Mouse (Mus musculus) mesoderm, embryonic 11.5 days (tissue): ENCODE measurements around the gene Tex2.
"Not testable (repeated sequence)": the region's sequence is repeated elsewhere in the genome, so short reads cannot be mapped to it uniquely, and the experiment has no call there.

Experiments
- DNase-seq: peaks from one replicate; pipeline ENCODE4 v3.0.0-alpha.2; 2012; ENCODE audit warnings: low read depth, low spot score

The Tex2 gene

DNA sequence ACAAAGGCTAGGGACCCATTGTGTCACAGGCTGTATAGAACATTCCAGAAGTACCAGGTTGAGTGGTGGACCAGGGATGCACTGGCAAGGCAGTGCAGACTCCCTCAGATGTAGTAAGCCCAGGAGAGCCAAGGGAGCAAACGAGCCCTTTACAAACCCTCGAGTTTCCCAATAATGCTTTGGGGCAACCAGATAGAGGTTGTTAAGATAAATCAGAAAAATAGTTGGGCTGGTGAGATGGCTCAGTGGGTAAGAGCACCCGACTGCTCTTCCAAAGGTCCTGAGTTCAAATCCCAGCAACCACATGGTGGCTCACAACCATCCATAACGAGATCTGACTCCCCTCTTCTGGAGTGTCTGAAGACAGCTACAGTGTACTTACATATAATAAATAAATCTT is 5.5 kb upstream of the Tex2 start:
- not testable (repeated sequence) for DNase-seq

DNA sequence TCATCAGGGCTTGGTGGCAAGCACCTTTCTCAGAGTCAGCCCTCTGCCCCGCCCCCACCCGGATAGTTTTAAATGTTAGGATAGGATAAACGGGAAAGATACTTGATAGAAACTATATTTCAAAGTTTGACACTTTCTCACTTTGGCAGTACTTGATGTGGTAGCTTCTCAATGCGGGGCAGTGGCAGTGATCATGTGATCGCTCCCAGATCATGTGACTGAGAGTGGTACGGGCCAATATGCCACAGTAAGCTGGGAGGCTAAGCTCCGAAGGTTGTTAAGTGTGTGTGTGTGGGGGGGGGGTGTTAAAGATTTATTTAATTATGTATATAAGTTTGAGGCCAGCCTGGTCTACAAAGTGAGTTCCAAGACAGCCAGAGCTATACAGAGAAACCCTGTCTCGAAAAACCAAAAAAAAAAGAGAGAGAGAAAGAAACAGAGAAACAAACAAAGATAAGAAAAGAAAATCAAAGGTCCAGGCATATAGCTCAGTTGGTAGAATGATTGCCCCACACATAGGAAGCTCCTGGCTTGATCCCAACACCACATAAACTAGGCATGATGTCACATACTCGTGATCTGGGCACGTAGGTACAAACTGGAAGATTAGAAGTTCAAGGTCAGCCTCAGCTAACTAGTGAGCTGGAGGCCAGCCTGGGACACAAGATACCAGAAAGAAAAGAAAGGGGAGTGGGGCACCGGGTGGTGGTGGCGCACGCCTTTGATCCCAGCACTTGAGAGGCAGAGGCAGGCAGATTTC is 4.8 kb upstream of the Tex2 start:
- no peak for DNase-seq

GRCm38 (mm10) chr11:106615561-106615960 is 2.3 kb upstream of the Tex2 start:
- no peak for DNase-seq

GRCm38 (mm10) chr11:106614339-106614645 is 1.1 kb upstream of the Tex2 start:
- no peak for DNase-seq

- no peak for DNase-seq
These were observed 565 bp upstream of the Tex2 start for GRCm38 (mm10) chr11:106613638-106614338.

GRCm38 (mm10) chr11:106612209-106612960 is 838 bp downstream of the Tex2 start:
- DNase-seq, result peak; percentile 33

DNA sequence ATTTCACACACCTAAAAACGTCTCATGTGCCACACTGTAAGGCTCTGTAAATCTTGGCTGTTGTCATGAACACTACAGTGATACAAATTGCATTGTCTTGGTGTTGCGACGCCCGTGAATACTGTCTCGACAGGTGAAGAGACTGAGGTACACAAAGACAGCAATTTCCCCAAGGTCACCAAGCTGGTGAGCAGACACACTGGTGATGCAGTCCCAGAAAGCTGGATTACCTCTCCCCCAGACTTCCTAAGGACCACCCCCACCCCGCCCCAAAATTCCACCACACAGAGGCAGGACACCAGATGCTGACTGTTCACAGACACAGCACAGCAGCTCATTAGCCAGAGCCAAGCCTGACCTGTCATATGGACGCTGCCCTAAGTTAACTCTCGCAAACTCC is 3.5 kb downstream of the Tex2 start:
- no peak for DNase-seq

DNA sequence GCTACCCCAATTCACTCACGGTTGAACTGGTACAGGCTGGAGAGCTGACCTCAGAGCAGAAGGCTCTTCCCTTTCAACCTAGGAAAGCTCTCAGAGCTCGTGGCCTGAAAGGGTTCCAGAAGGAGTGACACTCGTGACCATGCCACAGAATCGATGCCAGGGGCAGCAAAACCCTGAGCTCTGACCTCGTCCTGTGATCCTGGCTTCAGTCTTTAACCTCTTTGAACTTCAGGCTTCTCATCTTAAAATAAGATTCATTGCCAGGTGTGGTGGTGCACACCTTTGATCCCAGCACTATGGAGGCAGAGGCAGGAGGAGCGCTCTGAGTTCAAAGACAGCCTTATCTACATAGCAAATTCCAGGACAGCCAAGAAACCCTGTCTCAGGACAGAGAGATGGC is 5.9 kb downstream of the Tex2 start:
- DNase-seq, result no peak

- DNase-seq, result no peak
These were observed 7.2 kb downstream of the Tex2 start for GRCm38 (mm10) chr11:106606042-106606441.

DNA sequence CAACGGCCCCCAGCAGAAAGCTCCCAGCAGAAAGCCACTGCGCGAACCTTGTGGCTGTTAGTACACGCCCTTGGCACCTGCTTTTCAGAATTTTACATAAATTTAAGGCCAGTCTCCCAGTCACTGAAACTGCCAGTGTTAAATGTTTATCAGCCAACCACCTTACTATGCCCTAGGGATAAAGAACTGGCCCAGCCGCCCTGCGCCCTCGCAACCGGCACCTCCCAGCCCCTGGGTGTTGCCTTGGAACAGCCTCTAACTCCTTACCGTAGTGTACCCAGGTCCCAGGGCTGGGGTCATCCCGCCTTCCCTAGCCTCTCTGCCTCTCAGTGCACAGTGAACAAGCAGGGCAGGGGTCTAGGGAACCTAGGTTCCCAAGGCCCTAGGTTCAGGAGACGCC is 10.0 kb downstream of the Tex2 start:
- no peak for DNase-seq

GRCm38 (mm10) chr11:106600124-106600523 is 13.1 kb downstream of the Tex2 start:
- no peak for DNase-seq

DNA sequence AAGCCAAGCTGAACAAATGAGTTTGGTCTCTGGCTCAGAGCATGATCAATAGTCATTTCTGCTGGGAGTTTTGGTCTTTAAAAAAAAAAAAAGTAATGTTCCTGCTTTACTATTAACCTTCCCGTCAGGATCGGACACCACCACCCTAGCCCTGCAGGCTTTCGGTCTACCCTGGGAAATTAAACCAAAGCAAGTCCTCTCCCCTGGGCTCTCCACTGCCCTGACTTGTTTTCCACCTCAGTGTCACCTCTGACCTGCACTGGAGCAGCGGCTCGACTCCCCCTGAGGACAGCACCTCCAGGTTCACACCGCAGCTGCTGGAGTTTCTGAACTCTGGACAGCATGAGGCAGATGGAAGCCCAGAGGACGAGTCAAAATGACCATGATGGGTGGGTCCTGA is 13.9 kb downstream of the Tex2 start:
- no peak for DNase-seq

DNA sequence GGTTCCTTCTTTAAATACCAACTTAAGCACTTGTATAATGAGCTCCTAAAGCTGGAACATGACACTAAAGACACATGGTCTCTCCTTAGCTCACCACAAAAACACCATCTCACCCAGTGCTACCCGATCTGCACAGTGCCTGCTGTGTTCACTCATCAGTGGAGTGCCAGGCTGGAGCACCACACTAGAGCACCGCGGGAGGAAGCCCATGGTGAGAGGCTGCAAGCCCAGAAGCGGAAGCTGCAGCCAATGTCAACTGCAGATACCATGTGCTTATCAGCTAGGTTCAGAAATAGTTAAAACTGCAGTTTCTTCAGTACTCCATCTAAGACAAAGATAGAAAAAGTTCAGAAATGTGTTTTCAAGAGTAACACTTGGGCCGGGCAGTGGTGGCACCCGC is 14.9 kb downstream of the Tex2 start:
- DNase-seq, result no peak

GRCm38 (mm10) chr11:106597737-106598330 is 15.4 kb downstream of the Tex2 start:
- no peak for DNase-seq

DNA sequence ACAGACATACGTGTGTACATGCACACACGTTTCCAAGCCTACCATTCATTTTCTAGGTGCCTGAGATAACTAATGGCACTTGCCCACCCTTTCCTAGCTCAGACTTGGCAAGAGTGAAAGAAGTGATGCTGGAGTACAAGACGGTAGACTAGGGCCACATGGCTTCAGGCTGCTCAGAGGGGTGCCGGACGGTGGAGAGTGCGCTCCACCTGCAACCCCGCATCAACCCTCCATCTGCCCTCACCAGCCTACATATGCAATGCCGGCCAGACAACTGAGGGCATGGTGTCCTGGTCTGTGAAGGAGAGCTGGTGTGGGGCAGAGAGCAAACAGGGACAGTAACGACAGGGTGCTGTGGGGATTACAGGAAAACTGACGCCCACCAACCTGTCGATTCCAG is 22.0 kb downstream of the Tex2 start:
- DNase-seq, result no peak

DNA sequence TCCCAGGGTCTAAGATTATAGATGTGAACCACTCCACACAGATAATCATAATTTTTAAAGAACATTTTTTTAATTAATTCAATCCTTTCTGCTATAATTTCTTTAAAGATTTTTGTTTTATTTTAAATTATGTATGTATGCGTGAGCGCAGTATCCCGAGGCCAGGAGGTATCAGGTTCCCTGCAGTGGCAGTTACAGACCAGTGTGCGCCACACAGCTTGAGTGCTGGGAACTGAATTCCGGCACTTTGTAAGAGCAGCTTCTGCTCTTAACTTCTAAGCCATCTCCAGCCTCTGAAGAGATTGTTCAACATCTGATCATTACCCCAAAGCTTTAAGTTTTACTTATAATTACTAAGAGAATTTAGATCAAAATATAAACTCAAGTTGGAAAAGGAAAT is 23.1 kb downstream of the Tex2 start:
- no peak for DNase-seq

DNA sequence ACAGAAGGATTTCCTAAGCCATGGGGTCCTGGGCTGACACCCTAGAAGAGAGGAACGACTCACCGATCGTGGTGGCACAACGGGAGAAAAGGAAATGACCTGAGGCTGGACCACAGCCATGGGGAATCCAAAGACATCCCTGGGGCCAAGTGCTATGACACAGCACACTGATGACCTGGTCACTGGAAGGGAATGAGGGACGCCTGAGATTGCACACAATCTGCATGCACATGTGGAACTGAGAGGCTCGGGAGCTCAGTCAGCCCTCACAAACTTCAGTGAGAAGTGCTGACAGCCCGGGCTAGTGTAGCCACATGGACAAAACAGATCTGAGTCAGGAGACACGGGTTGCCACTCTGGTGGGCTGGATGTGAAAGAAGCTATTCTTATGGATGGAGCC is 24.4 kb downstream of the Tex2 start:
- no peak for DNase-seq

- DNase-seq, result no peak
These were observed 25.3 kb downstream of the Tex2 start for GRCm38 (mm10) chr11:106587786-106588519.

DNA sequence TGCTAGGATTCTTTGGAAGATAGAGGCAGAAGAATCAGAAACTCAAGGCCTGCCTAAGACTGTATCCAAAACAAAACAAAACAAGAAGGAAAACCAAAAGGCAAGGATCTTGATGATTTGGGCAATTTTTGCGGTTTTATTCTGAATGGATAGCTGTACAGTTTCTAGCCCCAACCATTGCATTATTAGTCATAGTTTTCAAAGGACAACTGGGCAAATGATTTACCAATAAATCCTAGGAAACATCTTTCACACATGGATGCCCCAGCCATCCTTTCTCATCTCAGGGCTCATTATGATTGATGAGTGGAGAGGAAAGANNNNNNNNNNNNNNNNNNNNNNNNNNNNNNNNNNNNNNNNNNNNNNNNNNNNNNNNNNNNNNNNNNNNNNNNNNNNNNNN is 29.4 kb downstream of the Tex2 start:
- no peak for DNase-seq

GRCm38 (mm10) chr11:106581357-106581756 is 31.9 kb downstream of the Tex2 start:
- no peak for DNase-seq

DNA sequence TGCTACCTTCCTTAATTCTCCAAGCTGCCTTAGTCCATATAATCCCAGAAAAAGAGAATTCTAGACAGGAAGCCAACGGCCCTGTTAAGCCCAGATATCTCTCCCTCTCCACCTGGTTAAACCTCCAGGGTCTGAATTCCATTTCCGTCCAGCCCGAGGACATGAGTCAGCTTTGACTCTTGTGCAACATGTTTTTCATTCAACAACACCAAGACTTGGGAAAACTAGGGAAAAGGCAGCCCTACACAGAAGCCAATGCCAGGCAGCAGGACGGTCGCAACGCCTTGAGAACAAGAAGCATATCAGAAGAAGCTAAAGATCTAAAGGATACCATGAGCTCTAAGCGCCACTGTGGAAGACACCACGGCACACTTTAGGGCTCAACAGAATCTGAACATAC is 32.8 kb downstream of the Tex2 start:
- DNase-seq, result no peak

- no peak for DNase-seq
These were observed 33.3 kb downstream of the Tex2 start for GRCm38 (mm10) chr11:106579957-106580356.
